Mouse (Mus musculus) brain, embryonic 18.5 days (tissue): ENCODE data around the gene Glod5.
"Not testable (repeated sequence)": the region's sequence is repeated elsewhere in the genome, so short reads cannot be mapped to it uniquely, and the experiment has no call there.

Source experiments
- DNase-seq: peaks from one replicate; pipeline ENCODE4 v3.0.0-alpha.2; 2012; ENCODE audit warnings: low read depth, low spot score

The Glod5 gene

GRCm38 (mm10) chrX:8018286-8018685 lies at the start of gene Glod5:
Glod5 (minus strand) TSS chrX:8018492.
- DNase-seq, result no peak

GRCm38 (mm10) chrX:8051044-8051781 lies 32.9 kb upstream of the Glod5 start:
- not testable (repeated sequence) for DNase-seq

GRCm38 (mm10) chrX:8033009-8033408 lies 14.7 kb upstream of the Glod5 start:
- DNase-seq, result no peak

DNA sequence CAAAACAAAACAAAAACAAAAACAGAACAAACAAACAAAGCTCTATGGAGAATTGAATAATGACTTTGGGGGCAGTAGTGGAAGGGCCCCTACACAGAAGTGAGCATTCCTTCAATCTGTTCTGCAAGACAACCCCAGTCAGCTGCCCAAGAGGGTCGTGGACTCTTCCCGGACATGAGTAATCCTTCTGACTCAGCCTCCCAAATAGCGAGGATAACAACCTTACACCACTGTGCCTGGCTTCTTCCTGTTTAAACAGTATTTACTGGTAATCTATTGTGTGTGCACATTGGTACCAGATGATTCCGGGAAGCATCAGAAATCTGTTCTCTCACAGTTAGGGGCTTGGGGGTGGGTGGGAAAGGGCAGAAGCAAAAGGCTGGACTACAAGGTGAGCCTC lies 8.5 kb upstream of the Glod5 start:
- no peak for DNase-seq

DNA sequence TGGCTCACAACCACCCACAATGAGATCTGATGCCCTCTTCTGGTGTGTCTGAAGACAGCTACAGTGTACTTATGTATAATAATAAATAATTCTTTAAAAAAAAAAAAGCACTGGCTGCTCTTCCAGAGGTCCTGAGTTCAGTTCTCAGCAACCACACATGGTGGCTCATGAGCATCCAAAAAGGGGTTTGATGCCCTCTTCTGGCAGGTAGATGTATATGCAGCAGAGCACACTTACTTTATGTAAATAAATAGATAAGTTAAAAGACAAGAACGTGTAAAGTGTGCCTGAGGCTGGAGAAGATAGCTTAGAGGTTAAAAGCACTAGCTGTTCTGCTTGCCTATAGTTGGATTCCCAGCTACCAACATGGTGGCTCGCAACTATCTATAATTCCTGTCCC lies 6.5 kb upstream of the Glod5 start:
- DNase-seq, result no peak

- DNase-seq, result no peak
These were observed 2.0 kb upstream of the Glod5 start for GRCm38 (mm10) chrX:8020111-8020778.

GRCm38 (mm10) chrX:8017142-8017541 lies 1.1 kb downstream of the Glod5 start:
- DNase-seq, result peak; percentile 3

DNA sequence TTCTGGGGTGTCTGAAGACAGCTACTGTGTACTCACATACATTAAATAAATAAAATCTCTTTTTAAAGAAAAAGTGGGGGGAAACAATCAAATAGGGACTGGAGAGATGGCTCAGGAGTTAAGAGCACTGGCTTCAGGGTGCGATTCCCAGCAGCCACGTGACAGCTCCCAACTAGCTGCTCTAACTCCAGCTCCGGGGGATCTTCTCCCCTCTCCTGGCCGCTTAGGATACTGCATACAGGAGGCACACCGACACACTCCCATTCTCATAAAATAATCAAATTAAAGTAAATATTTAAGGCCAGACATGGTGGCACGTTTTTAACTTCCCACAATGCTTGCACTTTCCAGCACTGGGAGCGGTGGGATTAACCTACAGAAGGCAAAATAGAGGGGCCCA lies 2.6 kb downstream of the Glod5 start:
- not testable (repeated sequence) for DNase-seq

GRCm38 (mm10) chrX:8013569-8014314 lies 4.5 kb downstream of the Glod5 start:
- no peak for DNase-seq

DNA sequence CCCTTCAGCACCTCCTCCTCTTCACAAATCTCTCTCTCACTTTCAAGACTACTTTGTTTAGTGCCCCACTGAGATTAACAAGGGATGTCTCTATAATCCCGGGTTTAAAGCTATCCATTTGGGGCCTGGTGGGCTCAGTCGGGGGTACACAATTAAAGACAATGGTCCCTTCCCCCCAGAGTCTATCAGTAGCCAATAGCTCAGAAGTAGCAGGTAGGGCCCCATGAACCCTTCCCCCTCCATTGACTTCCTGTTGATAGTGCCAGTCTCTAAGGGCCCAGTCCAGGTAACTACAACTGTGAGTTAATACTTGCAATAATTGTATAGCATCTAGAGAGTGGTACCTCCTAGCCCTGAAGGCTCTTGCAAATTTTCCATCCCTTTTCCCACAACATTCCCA lies 5.1 kb downstream of the Glod5 start:
- no peak for DNase-seq

DNA sequence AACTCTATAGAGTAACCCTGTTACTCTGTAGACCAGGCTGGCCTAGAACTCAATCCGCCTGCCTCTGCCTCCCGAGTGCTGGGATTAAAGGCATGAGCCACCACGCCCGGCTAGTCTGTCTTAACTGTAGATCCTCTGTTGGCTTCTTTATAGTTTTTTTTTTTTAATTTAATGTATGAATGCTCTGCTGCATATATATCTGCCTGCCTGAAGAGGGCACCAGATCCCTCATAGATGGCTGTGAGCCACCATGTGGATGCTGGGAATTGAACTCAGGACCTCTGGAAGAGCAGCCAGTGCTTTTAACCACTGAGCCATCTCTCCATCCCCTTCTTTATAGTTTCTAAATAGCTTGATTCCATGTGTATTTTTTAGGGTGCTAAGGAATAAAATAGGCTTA lies 8.9 kb downstream of the Glod5 start:
- DNase-seq, result not testable (repeated sequence)

DNA sequence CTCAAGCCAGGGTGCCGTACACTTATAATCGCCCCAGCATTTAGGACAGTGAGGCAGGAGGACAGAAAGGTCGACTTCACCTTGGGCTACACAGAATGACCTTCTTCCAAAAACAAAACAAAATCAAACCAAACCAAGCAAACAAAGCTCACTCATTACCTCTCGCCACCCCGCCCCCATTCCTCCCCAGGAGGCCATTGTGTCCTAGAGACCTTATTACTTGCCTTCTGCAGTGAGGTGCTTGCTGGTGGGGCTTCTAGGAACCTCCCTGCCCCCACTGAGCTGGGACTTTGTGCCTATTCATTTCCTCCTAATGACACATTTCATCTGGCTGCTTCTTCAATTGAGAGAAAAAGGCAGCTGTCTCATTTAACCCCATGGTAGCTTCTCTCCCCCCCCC lies 9.7 kb downstream of the Glod5 start:
- DNase-seq, result no peak

GRCm38 (mm10) chrX:8002971-8003370 lies 15.3 kb downstream of the Glod5 start:
- DNase-seq, result no peak

DNA sequence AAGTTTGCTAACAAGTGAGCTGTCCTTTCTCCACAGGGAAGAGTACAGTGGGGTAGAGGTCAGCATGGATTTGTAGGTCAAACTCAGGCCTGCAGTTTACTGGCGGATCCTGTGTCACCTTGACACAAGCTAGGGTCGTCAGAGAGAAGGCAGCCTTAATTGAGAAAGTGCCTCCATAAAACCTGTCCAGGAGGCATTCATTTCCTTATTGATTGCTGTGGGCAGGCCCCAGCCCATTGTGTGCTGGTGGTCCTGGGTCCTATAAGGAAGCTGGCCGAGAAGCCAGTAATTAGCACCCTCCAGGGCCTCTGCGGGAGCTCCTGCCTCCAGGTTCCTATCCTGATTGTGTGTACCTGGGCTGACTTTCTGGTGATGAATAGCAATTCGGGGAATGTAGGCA lies 16.3 kb downstream of the Glod5 start:
- DNase-seq, result no peak

DNA sequence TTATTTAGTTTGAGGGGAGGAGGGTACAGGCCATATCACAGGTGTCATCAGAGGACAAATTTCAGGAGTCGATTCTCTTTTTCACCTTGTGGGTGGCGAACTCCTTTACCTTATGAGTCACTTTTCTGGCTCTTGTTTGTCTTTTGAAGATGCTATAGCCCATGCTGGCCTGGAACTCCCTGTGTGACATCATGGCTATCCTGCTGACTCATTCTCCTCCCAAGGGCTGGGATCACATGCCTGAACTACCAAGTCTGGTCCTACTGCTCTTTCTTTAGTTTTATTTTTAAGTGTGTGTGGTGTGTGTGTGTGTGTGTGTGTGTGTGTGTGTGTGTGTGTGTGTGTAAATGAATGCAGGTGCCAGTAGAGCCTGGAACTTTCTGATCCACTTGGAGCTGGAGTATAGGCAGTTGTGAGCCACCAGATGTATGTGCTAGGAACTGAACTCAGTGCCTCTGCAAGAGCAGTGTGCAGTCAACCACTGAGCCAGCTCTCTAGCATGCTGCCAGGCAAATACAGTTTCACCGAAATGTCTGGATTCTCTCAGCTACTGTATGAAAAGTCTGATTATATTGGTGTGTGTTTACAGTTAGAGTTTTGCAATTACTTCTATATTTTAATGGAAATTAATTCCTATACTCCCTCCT lies 17.6 kb downstream of the Glod5 start:
- DNase-seq, result no peak

- DNase-seq, result no peak
These were observed 25.1 kb downstream of the Glod5 start for GRCm38 (mm10) chrX:7993068-7993735.

- no peak for DNase-seq
These were observed 25.8 kb downstream of the Glod5 start for GRCm38 (mm10) chrX:7992379-7993067.

GRCm38 (mm10) chrX:7981368-7981767 lies 36.9 kb downstream of the Glod5 start:
- no peak for DNase-seq

DNA sequence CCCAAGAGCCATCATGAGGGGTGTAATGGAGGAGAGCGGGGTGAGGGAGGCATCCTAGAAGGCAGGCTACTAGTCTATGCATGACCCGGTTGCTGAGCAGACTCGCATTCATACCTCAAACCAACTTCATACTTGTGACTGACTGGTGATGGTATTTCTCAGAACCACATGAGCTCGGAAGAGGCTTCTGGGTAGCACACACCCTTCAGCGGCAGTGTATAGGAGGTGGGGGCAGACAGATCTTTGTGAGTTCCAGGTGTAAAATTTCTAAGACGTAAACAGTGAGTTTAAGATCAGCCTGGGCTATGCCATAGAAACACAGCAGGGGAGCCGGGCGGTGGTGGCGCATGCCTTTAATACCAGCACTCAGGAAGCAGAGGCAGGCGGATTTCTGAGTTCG lies 40.4 kb downstream of the Glod5 start, which contains the start of gene Gata1:
TSS of gene Gata1 (minus strand) at position 180 of the 400 bp plus-strand sequence.
- no peak for DNase-seq

- DNase-seq, result no peak
These were observed 47.0 kb downstream of the Glod5 start for GRCm38 (mm10) chrX:7971292-7971691.

GRCm38 (mm10) chrX:7968899-7969298 lies 49.4 kb downstream of the Glod5 start:
- no peak for DNase-seq
